Mouse (Mus musculus): ENCODE data around the gene Erp44. TPM values are rescaled to one million over a fixed set of nuclear protein-coding genes. Genes with fewer than 3 reads are reported as not detected.
A peak's percentile ranks its signal among the peaks of the same experiment; 100 is the strongest.

Erp44 gene
- total and polyA plus RNA-seq, 3 experiments: 31.1 to 31.6 TPM; not detected in 1

GRCm38 (mm10) chr4:48327192-48327591 lies 47.8 kb upstream of the Erp44 start:
- no peaks in the 10 kb centered on the region for H3K9me3 ChIP-seq (replicated peaks; ENCODE audit: insufficient read depth, low read length)
- DNase-seq (ENCODE audit: low read depth, low spot score): no peak
- H3K79me2 ChIP-seq (ENCODE audit: control insufficient read depth, insufficient read depth, low read length, poor library complexity): no peaks in the 10 kb centered on the region

GRCm38 (mm10) chr4:48322095-48322494 lies 42.7 kb upstream of the Erp44 start:
- H3K9me3 ChIP-seq (replicated peaks; ENCODE audit: insufficient read depth, low read length): no peaks in the 10 kb centered on the region
- peak; percentile 82 for DNase-seq (ENCODE audit: low read depth, low spot score)
- peak overlapping the region; percentile 42 for H3K9ac ChIP-seq (ENCODE audit: control insufficient read depth, low read depth, low read length, poor library complexity, severe bottlenecking)
- no peaks in the 10 kb centered on the region for H3K27me3 ChIP-seq (ENCODE audit: control insufficient read depth in 1 of 2, insufficient read depth in 2 of 2, low read length in 2 of 2)
- peak overlapping the region; percentile 77 for H3K27ac ChIP-seq (ENCODE audit: control insufficient read depth, low read depth, low read length)
- peaks cover 0 to 9% of the 10 kb centered on the region in 2 experiments; a peak in 2 of 4 replicates for H3K4me1 ChIP-seq (ENCODE audit: control insufficient read depth in 1 of 2, insufficient read depth in 2 of 2, low read length in 2 of 2)
- H3K79me2 ChIP-seq (ENCODE audit: control insufficient read depth, insufficient read depth, low read length, poor library complexity): no peaks in the 10 kb centered on the region
- peaks cover 0 to 17% of the 10 kb centered on the region in 2 experiments; a peak in 2 of 4 replicates for H3K36me3 ChIP-seq (ENCODE audit: control insufficient read depth in 1 of 2, insufficient read depth in 2 of 2, low read length in 2 of 2)
- peak overlapping the region in 1 of 2 experiments; percentile 38; a peak in 2 of 4 replicates for H3K4me3 ChIP-seq (ENCODE audit: control insufficient read depth in 1 of 2, insufficient read depth in 1 of 2, low read depth in 2 of 2, low read length in 2 of 2)
- TF ChIP-seq ETS1 (IDR thresholded peaks at IDR 0.05; ENCODE audit: low read depth, low read length): peak; percentile 71; the same call in 1 of the 2 replicates
- 0 out of 2 replicates have a peak, but pooled peaks have one; percentile 16 for TF ChIP-seq SIN3A (IDR thresholded peaks at IDR 0.05; ENCODE audit: low read length)
- peak; percentile 66 for TF ChIP-seq GATA1 (IDR thresholded peaks at IDR 0.05; ENCODE audit: low read depth, low read length)
- TF ChIP-seq KAT2A (conservative IDR thresholded peaks at IDR 0.05; ENCODE audit: low read depth, low read length): no peak
- no peak for TF ChIP-seq ZMIZ1 (IDR thresholded peaks at IDR 0.05; ENCODE audit: low read depth, low read length)
- TF ChIP-seq RCOR1 (IDR thresholded peaks at IDR 0.05; ENCODE audit: low read depth, low read length): peak; percentile 27; the same call in 1 of the 2 replicates
- peak; percentile 54; the same call in 1 of the 2 replicates for TF ChIP-seq ELF1 (IDR thresholded peaks at IDR 0.05; ENCODE audit: low read depth, low read length)
- peak; percentile 24; the same call in 1 of the 2 replicates for TF ChIP-seq MYC (IDR thresholded peaks at IDR 0.05; ENCODE audit: low read depth, low read length)

More at GRCm38 (mm10) chr4:48327192-48327591, 47.8 kb upstream of the Erp44 start:
- TF ChIP-seq MAX (IDR thresholded peaks at IDR 0.05; ENCODE audit: low read length): no peak
- TF ChIP-seq GABPA (IDR thresholded peaks at IDR 0.05; ENCODE audit: low read depth, low read length): no peak
- no peak for TF ChIP-seq GATA1 (IDR thresholded peaks at IDR 0.05; ENCODE audit: low read depth, low read length)
- TF ChIP-seq ZMIZ1 (IDR thresholded peaks at IDR 0.05; ENCODE audit: low read depth, low read length): no peak
- Histone ChIP-seq H3K27me3 (ENCODE audit: control insufficient read depth in 1 of 2, insufficient read depth in 2 of 2, low read length in 2 of 2) (no peaks in the 10 kb centered on the region), H3K36me3 (ENCODE audit: control insufficient read depth in 1 of 2, insufficient read depth in 2 of 2, low read length in 2 of 2) (peaks cover 0 to 6% of the 10 kb centered on the region in 2 experiments; a peak in 2 of 4 replicates), H3K9ac (ENCODE audit: control insufficient read depth, low read depth, low read length, poor library complexity, severe bottlenecking) (no peak overlapping the region), H3K27ac (ENCODE audit: control insufficient read depth, low read depth, low read length) (no peak overlapping the region), H3K4me1 (ENCODE audit: control insufficient read depth in 1 of 2, insufficient read depth in 2 of 2, low read length in 2 of 2) (no peaks in the 10 kb centered on the region), H3K4me3 (ENCODE audit: control insufficient read depth in 1 of 2, insufficient read depth in 1 of 2, low read depth in 2 of 2, low read length in 2 of 2) (no peak overlapping the region)

- Histone ChIP-seq H3K36me3 (ENCODE audit: control insufficient read depth in 1 of 2, insufficient read depth in 2 of 2, low read length in 2 of 2) (peaks cover 0 to 17% of the 10 kb centered on the region in 2 experiments; a peak in 2 of 4 replicates), H3K4me1 (ENCODE audit: control insufficient read depth in 1 of 2, insufficient read depth in 2 of 2, low read length in 2 of 2) (peaks cover 0 to 9% of the 10 kb centered on the region in 2 experiments; a peak in 2 of 4 replicates), H3K79me2 (ENCODE audit: control insufficient read depth, insufficient read depth, low read length, poor library complexity) (no peaks in the 10 kb centered on the region), H3K9ac (ENCODE audit: control insufficient read depth, low read depth, low read length, poor library complexity, severe bottlenecking) (no peak overlapping the region; the same call in 1 of the 2 replicates), H3K27ac (ENCODE audit: control insufficient read depth, low read depth, low read length) (no peak overlapping the region), H3K9me3 (replicated peaks; ENCODE audit: insufficient read depth, low read length) (no peaks in the 10 kb centered on the region), H3K4me3 (ENCODE audit: control insufficient read depth in 1 of 2, insufficient read depth in 1 of 2, low read depth in 2 of 2, low read length in 2 of 2) (peak overlapping the region in 1 of 2 experiments; percentile 38; a peak in 2 of 4 replicates), H3K27me3 (ENCODE audit: control insufficient read depth in 1 of 2, insufficient read depth in 2 of 2, low read length in 2 of 2) (no peaks in the 10 kb centered on the region)
- TF ChIP-seq ETS1 (IDR thresholded peaks at IDR 0.05; ENCODE audit: low read depth, low read length) (0 out of 2 replicates have a peak, but pooled peaks have one; percentile 9), SIN3A (IDR thresholded peaks at IDR 0.05; ENCODE audit: low read length) (peak; percentile 33; the same call in 1 of the 2 replicates), POLR2AphosphoS5 (IDR thresholded peaks at IDR 0.05; ENCODE audit: borderline replicate concordance, low read depth, low read length) (no peak)
- peak; percentile 82 for DNase-seq (ENCODE audit: low read depth, low spot score)
These were observed 41.9 kb upstream of the Erp44 start for GRCm38 (mm10) chr4:48321276-48321675.

Data from MEL (cell line).